Mouse (Mus musculus) ES-Bruce4 (cell line): ENCODE measurements around the gene Metap2.

Experiments used
- CTCF ChIP-seq: IDR thresholded peaks from one replicate; pipeline ENCODE4 v1.8.1; 2011; ENCODE audit warnings: low read depth, low read length
- POLR2A ChIP-seq: IDR thresholded peaks from one replicate; pipeline ENCODE4 v1.8.1; 2011; ENCODE audit warnings: low read length; ENCODE audit not compliant: insufficient read depth

DNA sequence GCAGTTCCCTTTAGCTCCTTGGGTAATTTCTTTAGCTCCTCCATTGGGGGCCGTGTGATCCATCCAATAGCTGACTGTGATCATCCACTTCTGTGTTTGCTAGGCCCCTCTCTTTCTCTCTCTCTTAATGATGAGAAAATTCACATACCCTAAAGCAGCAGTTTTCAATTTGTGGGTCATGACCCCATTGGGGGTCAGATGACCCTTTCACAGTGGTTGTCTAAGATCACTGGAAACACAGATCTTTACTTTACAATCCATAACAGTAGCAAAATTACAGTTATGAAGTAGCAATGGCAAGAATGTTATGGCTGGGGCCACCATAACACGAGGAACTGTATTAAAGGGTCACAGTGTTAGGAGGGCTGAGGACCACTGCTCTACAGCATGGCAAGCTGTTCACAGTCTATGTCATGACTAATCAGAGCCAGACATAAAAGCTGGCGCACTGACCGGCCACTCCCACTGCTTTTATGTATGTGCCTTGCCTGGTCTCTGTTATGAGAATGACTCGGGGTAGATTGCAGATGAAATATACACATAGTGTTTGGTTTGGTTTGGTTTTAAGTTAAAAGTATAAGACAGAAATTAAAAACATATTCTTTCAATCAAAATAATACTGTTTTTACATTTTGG is 13.0 kb upstream of the Metap2 start:
- TF ChIP-seq CTCF (no peak), POLR2A (no peak)
